Mouse (Mus musculus): ENCODE results near the gene Hist2h2ab.

- TF ChIP-seq POLR2A (IDR thresholded peaks at IDR 0.05; ENCODE audit: low read depth, low read length) (no peak), CTCF (IDR thresholded peaks at IDR 0.05; ENCODE audit: extremely low read depth, insufficient read depth, insufficient read length, insufficient replicate concordance) (no peak)
These were observed 29.3 kb downstream of the Hist2h2ab start for GRCm38 (mm10) chr3:96249034-96249345.

Measured in spleen, adult 2 months (tissue).